Comparison of ENCODE assay signal across 20 mouse cellular contexts in the genomic region with DNA sequence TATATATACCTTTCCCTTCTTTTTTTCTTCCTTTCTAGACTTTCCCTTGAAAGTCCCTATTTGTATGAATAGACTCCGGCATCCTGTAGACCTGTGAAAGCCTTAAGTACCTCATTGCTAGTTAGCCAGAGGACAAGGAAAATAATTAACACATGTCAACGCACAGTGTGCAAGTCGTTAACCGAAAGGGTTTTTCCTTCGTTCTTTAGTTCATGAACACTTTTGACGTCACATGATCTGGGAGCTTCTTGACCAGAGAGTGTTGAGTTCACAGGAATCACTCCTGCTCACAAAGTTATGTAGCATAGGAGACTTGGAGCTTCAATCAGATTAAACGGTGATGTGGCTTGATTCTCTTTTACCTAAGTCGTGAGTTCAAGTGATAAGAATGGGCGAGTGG. TPM values are rescaled to one million over a fixed set of nuclear protein-coding genes. Genes with fewer than 3 reads are reported as not detected.
"Had no signal": no experiment of that assay in that cellular context is flagged by ENCODE, and none has a peak within 500 bp of the region (broad histone marks: within the 10 kb centered on the region; RNA-seq: fewer than 3 reads in every experiment).

No protein-coding gene starts in this region.

- H3K4me3 ChIP-seq: intestine, embryonic 15.5 days; limb, embryonic 10.5 days; limb, embryonic 13.5 days; megakaryocyte, embryonic 14.5 days; midbrain, embryonic 10.5 days; midbrain, embryonic 13.5 days; myocyte; neural tube, embryonic 13.5 days had no signal

- H3K9me3 ChIP-seq: intestine, embryonic 15.5 days; limb, embryonic 10.5 days; limb, embryonic 13.5 days; midbrain, embryonic 10.5 days; midbrain, embryonic 13.5 days; neural tube, embryonic 13.5 days had no signal

- ATAC-seq: intestine, embryonic 15.5 days; liver, postnatal 0 days; midbrain, embryonic 13.5 days; midbrain, embryonic 16.5 days had no signal

- H3K36me3 ChIP-seq: intestine, embryonic 15.5 days; limb, embryonic 10.5 days; limb, embryonic 13.5 days; midbrain, embryonic 10.5 days; midbrain, embryonic 13.5 days; neural tube, embryonic 13.5 days had no signal

- H3K9ac ChIP-seq: intestine, embryonic 15.5 days; limb, embryonic 13.5 days; liver, embryonic 14.5 days; liver, postnatal 0 days; lung, embryonic 14.5 days; midbrain, embryonic 13.5 days; neural tube, embryonic 13.5 days had no signal

- H3K4me2 ChIP-seq: intestine, embryonic 15.5 days; limb, embryonic 13.5 days; lung, embryonic 14.5 days; midbrain, embryonic 13.5 days; neural tube, embryonic 13.5 days had no signal

- H3K27me3 ChIP-seq: intestine, embryonic 15.5 days; limb, embryonic 13.5 days; megakaryocyte, embryonic 14.5 days; midbrain, embryonic 13.5 days; neural tube, embryonic 13.5 days had no signal

- DNase-seq: liver; liver, postnatal 0 days; lung, embryonic 14.5 days; lung, postnatal 10 days; lung, postnatal 36 days; retina, postnatal 1 day; right cerebral cortex, postnatal 25 days; thymus, adult 18-20 months; thymus, postnatal 36 days had no signal

- H3K4me1 ChIP-seq: megakaryocyte, embryonic 14.5 days had no signal

- H3K27ac ChIP-seq: intestine, embryonic 15.5 days; limb, embryonic 13.5 days; liver, embryonic 14.5 days; midbrain, embryonic 10.5 days; midbrain, embryonic 13.5 days; neural tube, embryonic 13.5 days had no signal

RNA-seq across cellular contexts. Expression of gene Enpp3, which starts 10.3 kb away (rescaled TPM):
- total RNA-seq: monocyte, adult 5-6 weeks had no signal
